Mouse (Mus musculus): ENCODE measurements around the gene Ttll2. TPM values are rescaled to one million over a fixed set of nuclear protein-coding genes. Genes with fewer than 3 reads are reported as not detected.
"Not testable (repeated sequence)": the region's sequence is repeated elsewhere in the genome, so short reads cannot be mapped to it uniquely, and the experiment has no call there.

Ttll2 gene
- total RNA-seq (2021), result not detected
- long read RNA-seq, experiment 1, result 0 reads
- long read RNA-seq, experiment 2, result 0 reads

GRCm38 (mm10) chr17:7352596-7352995 is at the start of gene Ttll2:
Gene Ttll2, minus strand, starts transcription at chr17:7352696.
- DNase-seq (ENCODE audit: low spot score in 2 of 2), result not testable (repeated sequence)

GRCm38 (mm10) chr17:7399770-7400169 is 47.3 kb upstream of the Ttll2 start:
- not testable (repeated sequence) for DNase-seq (ENCODE audit: low spot score in 2 of 2)

GRCm38 (mm10) chr17:7398198-7398847 is 45.8 kb upstream of the Ttll2 start:
- DNase-seq (ENCODE audit: low spot score in 2 of 2), result not testable (repeated sequence)

- DNase-seq (ENCODE audit: low spot score in 2 of 2), result not testable (repeated sequence)
Observed at GRCm38 (mm10) chr17:7397079-7397478, 44.6 kb upstream of the Ttll2 start.

GRCm38 (mm10) chr17:7396288-7396687 is 43.8 kb upstream of the Ttll2 start:
- DNase-seq (ENCODE audit: low spot score in 2 of 2), result not testable (repeated sequence)

GRCm38 (mm10) chr17:7395671-7396070 is 43.2 kb upstream of the Ttll2 start:
- DNase-seq (ENCODE audit: low spot score in 2 of 2), result peak in 1 of 2 experiments; percentile 23

- peak; percentile 22 to 37 for DNase-seq (ENCODE audit: low spot score in 2 of 2)
Observed at GRCm38 (mm10) chr17:7395116-7395515, 42.6 kb upstream of the Ttll2 start.

GRCm38 (mm10) chr17:7389898-7390297 is 37.4 kb upstream of the Ttll2 start:
- not testable (repeated sequence) for DNase-seq (ENCODE audit: low spot score in 2 of 2)

GRCm38 (mm10) chr17:7388958-7389356 is 36.5 kb upstream of the Ttll2 start:
- not testable (repeated sequence) for DNase-seq (ENCODE audit: low spot score in 2 of 2)

GRCm38 (mm10) chr17:7388341-7388957 is 36.0 kb upstream of the Ttll2 start:
- not testable (repeated sequence) for DNase-seq (ENCODE audit: low spot score in 2 of 2)

GRCm38 (mm10) chr17:7386016-7386415 is 33.5 kb upstream of the Ttll2 start:
- not testable (repeated sequence) for DNase-seq (ENCODE audit: low spot score in 2 of 2)

- not testable (repeated sequence) for DNase-seq (ENCODE audit: low spot score in 2 of 2)
Observed at GRCm38 (mm10) chr17:7385364-7385763, 32.9 kb upstream of the Ttll2 start, which contains the start of gene Unc93a2. Gene Unc93a2, minus strand, starts transcription at chr17:7385464.

GRCm38 (mm10) chr17:7383167-7384143 is 31.0 kb upstream of the Ttll2 start:
- not testable (repeated sequence) for DNase-seq (ENCODE audit: low spot score in 2 of 2)

- DNase-seq (ENCODE audit: low spot score in 2 of 2), result not testable (repeated sequence)
Observed at GRCm38 (mm10) chr17:7382711-7383110, 30.2 kb upstream of the Ttll2 start.

- DNase-seq (ENCODE audit: low spot score in 2 of 2), result not testable (repeated sequence)
Observed at GRCm38 (mm10) chr17:7377907-7378306, 25.4 kb upstream of the Ttll2 start.

- not testable (repeated sequence) for DNase-seq (ENCODE audit: low spot score in 2 of 2)
Observed at GRCm38 (mm10) chr17:7376951-7377700, 24.6 kb upstream of the Ttll2 start.

GRCm38 (mm10) chr17:7371879-7372278 is 19.4 kb upstream of the Ttll2 start, which contains the start of gene Gm49630:
Gene Gm49630, minus strand, starts transcription at chr17:7371979.
- not testable (repeated sequence) for DNase-seq (ENCODE audit: low spot score in 2 of 2)

- peak in 1 of 2 experiments; percentile 12 for DNase-seq (ENCODE audit: low spot score in 2 of 2)
Observed at GRCm38 (mm10) chr17:7369401-7369800, 16.9 kb upstream of the Ttll2 start.

GRCm38 (mm10) chr17:7366676-7367374 is 14.3 kb upstream of the Ttll2 start:
- DNase-seq (ENCODE audit: low spot score in 2 of 2), result not testable (repeated sequence)

GRCm38 (mm10) chr17:7366265-7366664 is 13.8 kb upstream of the Ttll2 start:
- not testable (repeated sequence) for DNase-seq (ENCODE audit: low spot score in 2 of 2)
